Mouse (Mus musculus): Measurements from ENCODE around the gene Nudt2. TPM values are rescaled to one million over a fixed set of nuclear protein-coding genes. Genes with fewer than 3 reads are reported as not detected.

Nudt2 gene
- polyA plus RNA-seq, 1 experiment, result 13.7 TPM

- Histone ChIP-seq H3K9me3 (peaks cover under 1% of the 10 kb centered on the region; the same call in 1 of the 2 replicates), H3K4me3 (replicated peaks) (no peak overlapping the region), H3K4me1 (peaks cover 13% of the 10 kb centered on the region), H3K36me3 (replicated peaks; ENCODE audit: low read length) (no peaks in the 10 kb centered on the region), H3K27me3 (replicated peaks) (peaks cover 59% of the 10 kb centered on the region)
- TF ChIP-seq GATA1 (IDR thresholded peaks at IDR 0.05; ENCODE audit: borderline replicate concordance, low read length), result no peak
- no peak for TF ChIP-seq FLI1 (IDR thresholded peaks at IDR 0.05; ENCODE audit: low read length)
Observed at GRCm38 (mm10) chr4:41493464-41494116, 28.6 kb downstream of the Nudt2 start.

- no peak overlapping the region for H3K4me3 ChIP-seq (replicated peaks)
- peaks cover 67% of the 10 kb centered on the region for H3K27me3 ChIP-seq (replicated peaks)
- H3K9me3 ChIP-seq, result peaks cover 9% of the 10 kb centered on the region; the same call in 1 of the 2 replicates
- no peaks in the 10 kb centered on the region for H3K36me3 ChIP-seq (replicated peaks; ENCODE audit: low read length)
- no peak for TF ChIP-seq FLI1 (IDR thresholded peaks at IDR 0.05; ENCODE audit: low read length)
- no peak for TF ChIP-seq GATA1 (IDR thresholded peaks at IDR 0.05; ENCODE audit: borderline replicate concordance, low read length)
- H3K4me1 ChIP-seq, result peaks cover 21% of the 10 kb centered on the region
Observed at GRCm38 (mm10) chr4:41494378-41494777, 29.4 kb downstream of the Nudt2 start.

- Histone ChIP-seq H3K4me3 (replicated peaks) (no peak overlapping the region), H3K27me3 (replicated peaks) (peaks cover 73% of the 10 kb centered on the region), H3K9me3 (peaks cover 9% of the 10 kb centered on the region; the same call in 1 of the 2 replicates), H3K4me1 (peaks cover 21% of the 10 kb centered on the region), H3K36me3 (replicated peaks; ENCODE audit: low read length) (no peaks in the 10 kb centered on the region)
- TF ChIP-seq FLI1 (IDR thresholded peaks at IDR 0.05; ENCODE audit: low read length) (no peak), GATA1 (IDR thresholded peaks at IDR 0.05; ENCODE audit: borderline replicate concordance, low read length) (no peak)
Observed at GRCm38 (mm10) chr4:41495076-41495475, 30.1 kb downstream of the Nudt2 start.

- Histone ChIP-seq H3K36me3 (replicated peaks; ENCODE audit: low read length) (no peaks in the 10 kb centered on the region), H3K9me3 (peaks cover 9% of the 10 kb centered on the region; the same call in 1 of the 2 replicates), H3K4me1 (peaks cover 21% of the 10 kb centered on the region), H3K4me3 (replicated peaks) (no peak overlapping the region), H3K27me3 (replicated peaks) (peaks cover 79% of the 10 kb centered on the region)
- no peak for TF ChIP-seq FLI1 (IDR thresholded peaks at IDR 0.05; ENCODE audit: low read length)
- no peak for TF ChIP-seq GATA1 (IDR thresholded peaks at IDR 0.05; ENCODE audit: borderline replicate concordance, low read length)
Observed at GRCm38 (mm10) chr4:41495850-41496249, 30.9 kb downstream of the Nudt2 start.

- H3K27me3 ChIP-seq (replicated peaks), result peaks cover 91% of the 10 kb centered on the region
- TF ChIP-seq FLI1 (IDR thresholded peaks at IDR 0.05; ENCODE audit: low read length) (no peak), GATA1 (IDR thresholded peaks at IDR 0.05; ENCODE audit: borderline replicate concordance, low read length) (no peak)
Observed at GRCm38 (mm10) chr4:41497046-41497445, 32.1 kb downstream of the Nudt2 start.

GRCm38 (mm10) chr4:41497579-41497978 lies 32.6 kb downstream of the Nudt2 start:
- Histone ChIP-seq H3K27me3 (replicated peaks) (peaks cover 96% of the 10 kb centered on the region), H3K9me3 (peaks cover 9% of the 10 kb centered on the region; the same call in 1 of the 2 replicates), H3K4me3 (replicated peaks) (peak overlapping the region; percentile 69), H3K4me1 (peaks cover 24% of the 10 kb centered on the region), H3K36me3 (replicated peaks; ENCODE audit: low read length) (no peaks in the 10 kb centered on the region)
- no peak for TF ChIP-seq FLI1 (IDR thresholded peaks at IDR 0.05; ENCODE audit: low read length)
- no peak for TF ChIP-seq GATA1 (IDR thresholded peaks at IDR 0.05; ENCODE audit: borderline replicate concordance, low read length)

More at GRCm38 (mm10) chr4:41497046-41497445, 32.1 kb downstream of the Nudt2 start:
- Histone ChIP-seq H3K36me3 (replicated peaks; ENCODE audit: low read length) (no peaks in the 10 kb centered on the region), H3K4me3 (replicated peaks) (no peak overlapping the region), H3K4me1 (peaks cover 21% of the 10 kb centered on the region), H3K9me3 (peaks cover 9% of the 10 kb centered on the region; the same call in 1 of the 2 replicates)

GRCm38 (mm10) chr4:41497995-41498845 lies 33.3 kb downstream of the Nudt2 start:
- Histone ChIP-seq H3K4me3 (replicated peaks) (peak overlapping the region; percentile 76), H3K9me3 (peaks cover 10% of the 10 kb centered on the region; the same call in 1 of the 2 replicates), H3K36me3 (replicated peaks; ENCODE audit: low read length) (no peaks in the 10 kb centered on the region), H3K27me3 (replicated peaks) (peaks cover 97% of the 10 kb centered on the region), H3K4me1 (peaks cover 31% of the 10 kb centered on the region)
- TF ChIP-seq GATA1 (IDR thresholded peaks at IDR 0.05; ENCODE audit: borderline replicate concordance, low read length), result no peak
- TF ChIP-seq FLI1 (IDR thresholded peaks at IDR 0.05; ENCODE audit: low read length), result no peak

- TF ChIP-seq GATA1 (IDR thresholded peaks at IDR 0.05; ENCODE audit: borderline replicate concordance, low read length) (no peak), FLI1 (IDR thresholded peaks at IDR 0.05; ENCODE audit: low read length) (no peak)
- Histone ChIP-seq H3K27me3 (replicated peaks) (peaks cover 93% of the 10 kb centered on the region), H3K4me3 (replicated peaks) (peak overlapping the region; percentile 76), H3K36me3 (replicated peaks; ENCODE audit: low read length) (no peaks in the 10 kb centered on the region), H3K4me1 (peaks cover 32% of the 10 kb centered on the region), H3K9me3 (peaks cover 14% of the 10 kb centered on the region; the same call in 1 of the 2 replicates)
Observed at GRCm38 (mm10) chr4:41498921-41499391, 34.0 kb downstream of the Nudt2 start.

GRCm38 (mm10) chr4:41499619-41500018 lies 34.7 kb downstream of the Nudt2 start:
- H3K4me1 ChIP-seq, result peaks cover 32% of the 10 kb centered on the region
- TF ChIP-seq GATA1 (IDR thresholded peaks at IDR 0.05; ENCODE audit: borderline replicate concordance, low read length) (no peak), FLI1 (IDR thresholded peaks at IDR 0.05; ENCODE audit: low read length) (no peak)
- no peaks in the 10 kb centered on the region for H3K36me3 ChIP-seq (replicated peaks; ENCODE audit: low read length)
- H3K9me3 ChIP-seq, result peaks cover 14% of the 10 kb centered on the region; the same call in 1 of the 2 replicates
- H3K4me3 ChIP-seq (replicated peaks), result no peak overlapping the region
- peaks cover 87% of the 10 kb centered on the region for H3K27me3 ChIP-seq (replicated peaks)
